Mouse (Mus musculus) central nervous system, embryonic 11.5 days (tissue): ENCODE data around the gene Vmn2r14. TPM values are rescaled to one million over a fixed set of nuclear protein-coding genes. Genes with fewer than 3 reads are reported as not detected.

Experiments used
- polyA plus RNA-seq: library from polyadenylated mRNA; depleted of rRNA; stranded (reverse); fragments of >200 nt; gene quantifications from 2 replicates; pipeline ENCODE4 v1.2.3, GENCODE M21; 2012; rRNA removed

The Vmn2r14 gene
- not detected in 2 replicates for polyA plus RNA-seq

DNA sequence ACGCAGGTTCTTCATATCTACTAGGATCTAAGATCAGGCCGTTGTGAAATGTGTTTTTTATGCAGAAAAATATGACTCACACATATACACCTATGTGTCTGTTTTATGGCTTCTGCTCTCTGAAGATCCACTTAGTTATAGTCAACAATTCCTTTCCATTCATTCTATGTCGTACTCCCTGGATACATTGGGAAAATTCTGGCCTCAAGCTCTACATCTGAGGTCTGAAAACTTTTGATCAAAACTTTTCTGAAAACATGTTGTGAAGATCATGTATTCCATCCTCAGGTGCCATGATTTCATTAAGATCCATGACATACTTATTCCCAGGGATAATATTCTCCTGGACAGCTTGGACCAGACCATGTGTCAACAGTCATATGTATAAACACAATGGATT lies at the start of gene Vmn2r14:
TSS of gene Vmn2r14 (minus strand) at position 101 of the 400 bp plus-strand sequence.

DNA sequence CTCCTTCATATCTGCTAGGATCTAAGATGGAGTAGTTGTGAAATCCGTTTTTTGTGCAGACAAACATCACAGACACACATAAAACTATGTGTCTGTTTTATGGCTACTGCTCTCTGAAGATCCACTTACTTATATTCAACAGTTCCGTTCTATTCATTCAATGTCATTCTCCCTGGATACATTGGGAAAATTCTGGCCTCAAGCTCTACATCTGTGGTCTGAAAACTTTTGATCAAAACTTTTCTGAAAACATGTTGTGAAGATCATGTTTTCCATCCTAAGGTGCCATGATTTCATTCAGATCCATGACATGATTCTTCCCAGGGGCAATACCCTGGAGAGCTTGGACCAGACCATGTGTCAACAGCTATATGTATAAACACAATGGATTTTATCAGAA lies 32.4 kb downstream of the Vmn2r14 start, which contains the start of gene Vmn2r13:
TSS of gene Vmn2r13 (minus strand) at position 101 of the 400 bp plus-strand sequence.

Other genes with a start within 250 kb of the Vmn2r14 start
- gene Vmn2r10, start 218.2 kb downstream of the Vmn2r14 start, polyA plus RNA-seq: not detected in 2 replicates
- not detected in 2 replicates for gene Vmn2r11, start 165.1 kb downstream of the Vmn2r14 start, polyA plus RNA-seq
- gene Vmn2r12, start 126.8 kb downstream of the Vmn2r14 start, polyA plus RNA-seq: not detected in 2 replicates
- gene Vmn2r13, start 32.5 kb downstream of the Vmn2r14 start, polyA plus RNA-seq: not detected in 2 replicates
- not detected in 2 replicates for gene Vmn2r15, start 72.9 kb upstream of the Vmn2r14 start, polyA plus RNA-seq
- gene Vmn2r16, start 105.5 kb upstream of the Vmn2r14 start, polyA plus RNA-seq: not detected in 2 replicates
- not detected in 2 replicates for gene Vmn2r17, start 195.0 kb upstream of the Vmn2r14 start, polyA plus RNA-seq